Mouse (Mus musculus) CH12.LX (cell line): Measurements from ENCODE around the gene Slc35d3. TPM values are rescaled to one million over a fixed set of nuclear protein-coding genes. Genes with fewer than 3 reads are reported as not detected.

Experiments
- DNase-seq: peaks from one replicate; pipeline ENCODE4 v3.0.0-alpha.2; 2013; ENCODE audit errors: extremely low read depth
- H3K27ac ChIP-seq: 2 replicates; pipeline ENCODE4 v1.5.1; 2012; ENCODE audit warnings: low read depth, mild to moderate bottlenecking, control low read depth, moderate library complexity; ENCODE audit not compliant: insufficient read depth
- H3K27me3 ChIP-seq: replicated peaks from 2 replicates; pipeline ENCODE3; 2012; ENCODE audit warnings: inconsistent platforms
- H3K36me3 ChIP-seq, 2 experiments: replicated peaks in 1 of 2; 2 replicates each; pipeline versions ENCODE3 to v1.6.1; 2012; ENCODE audit warnings: inconsistent platforms in 1 of 2, low read length in 1 of 2, mild to moderate bottlenecking in 1 of 2, mixed read lengths in 1 of 2, moderate library complexity in 1 of 2; ENCODE audit not compliant: control insufficient read depth in 1 of 2, insufficient read depth in 1 of 2
- H3K4me1 ChIP-seq, 2 experiments: 2 replicates each; pipeline ENCODE4 v1.6.1; 2012; ENCODE audit warnings: inconsistent platforms in 1 of 2, moderate library complexity in 1 of 2; ENCODE audit not compliant: insufficient read depth in 2 of 2, control insufficient read depth in 1 of 2
- H3K4me2 ChIP-seq: 2 replicates; pipeline ENCODE4 v1.6.1; 2012; ENCODE audit warnings: low read depth, mild to moderate bottlenecking, control low read depth; ENCODE audit not compliant: poor library complexity, insufficient read depth, severe bottlenecking
- H3K4me3 ChIP-seq, 3 experiments: fragments of 150-350 bp in 1 of 3; sonication (generic) in 1 of 3; replicated peaks in 1 of 3; 2 replicates each; pipeline versions ENCODE3 to v1.5.1; 2011 to 2012; ENCODE audit warnings: low read depth in 2 of 3, low read length in 2 of 3, mild to moderate bottlenecking in 2 of 3, moderate library complexity in 2 of 3, control low read depth in 1 of 3, improper control_type of control experiment in 1 of 3, inconsistent platforms in 1 of 3, mixed read lengths in 1 of 3; ENCODE audit not compliant: poor library complexity in 1 of 3
- H3K79me2 ChIP-seq: replicated peaks from 2 replicates; pipeline ENCODE4 v1.6.1; 2012; ENCODE audit warnings: mild to moderate bottlenecking, moderate library complexity; ENCODE audit not compliant: control insufficient read depth, poor library complexity, insufficient read depth, severe bottlenecking; ENCODE audit errors: extremely low read depth
- H3K9ac ChIP-seq: 2 replicates; pipeline ENCODE4 v1.6.1; 2012; ENCODE audit warnings: low read depth, mild to moderate bottlenecking, control low read depth, moderate library complexity; ENCODE audit not compliant: insufficient read depth
- H3K9me3 ChIP-seq: replicated peaks from 2 replicates; pipeline ENCODE3; 2012; ENCODE audit warnings: low read length, inconsistent platforms, mixed read lengths
- CHD2 ChIP-seq: IDR thresholded peaks from 2 replicates; pipeline ENCODE4 v1.6.1; 2011; ENCODE audit warnings: low read length, improper control_type of control experiment
- CTCF ChIP-seq, 2 experiments: IDR thresholded peaks in 1 of 2; conservative IDR thresholded peaks in 1 of 2; 2 replicates each; pipeline ENCODE4 v1.5.1; 2011 to 2012; ENCODE audit warnings: low read depth in 2 of 2, low read length in 2 of 2, improper control_type of control experiment in 1 of 2, inconsistent platforms in 1 of 2, mild to moderate bottlenecking in 1 of 2, moderate library complexity in 1 of 2
- E2F4 ChIP-seq: IDR thresholded peaks from 2 replicates; pipeline ENCODE4 v1.6.1; 2011; ENCODE audit warnings: low read depth, low read length, improper control_type of control experiment; ENCODE audit not compliant: insufficient replicate concordance
- ETS1 ChIP-seq: conservative IDR thresholded peaks from 2 replicates; pipeline ENCODE4 v1.6.1; 2012; ENCODE audit warnings: low read depth, mild to moderate bottlenecking, inconsistent platforms, low read length, improper control_type of control experiment, moderate library complexity
- GABPA ChIP-seq: IDR thresholded peaks from 2 replicates; pipeline ENCODE4 v1.6.1; 2012; ENCODE audit warnings: low read depth, low read length, improper control_type of control experiment, inconsistent platforms; ENCODE audit not compliant: insufficient replicate concordance
- HCFC1 ChIP-seq: IDR thresholded peaks from 2 replicates; pipeline ENCODE4 v1.6.1; 2012; ENCODE audit warnings: low read depth, mild to moderate bottlenecking, inconsistent platforms, low read length, improper control_type of control experiment
- IRF4 ChIP-seq: IDR thresholded peaks from 2 replicates; pipeline ENCODE4 v1.6.1; 2014; ENCODE audit warnings: low read depth, mild to moderate bottlenecking, inconsistent platforms, low read length, improper control_type of control experiment
- JUND ChIP-seq: conservative IDR thresholded peaks from 2 replicates; pipeline ENCODE4 v1.6.1; 2011; ENCODE audit warnings: low read depth, low read length, improper control_type of control experiment
- KAT2A ChIP-seq: IDR thresholded peaks from 2 replicates; pipeline ENCODE4 v1.6.1; 2012; ENCODE audit warnings: low read length, improper control_type of control experiment, inconsistent platforms; ENCODE audit not compliant: insufficient replicate concordance
- MAX ChIP-seq: IDR thresholded peaks from 2 replicates; pipeline ENCODE4 v1.6.1; 2011; ENCODE audit warnings: low read length, improper control_type of control experiment
- MAZ ChIP-seq: IDR thresholded peaks from 2 replicates; pipeline ENCODE4 v1.6.1; 2012; ENCODE audit warnings: low read depth, mild to moderate bottlenecking, inconsistent platforms, low read length, improper control_type of control experiment, moderate library complexity
- MEF2A ChIP-seq: IDR thresholded peaks from 2 replicates; pipeline ENCODE4 v1.6.1; 2014; ENCODE audit warnings: low read depth, mild to moderate bottlenecking, inconsistent platforms, low read length, improper control_type of control experiment, borderline replicate concordance
- MYC ChIP-seq: IDR thresholded peaks from 2 replicates; pipeline ENCODE4 v1.6.1; 2011; ENCODE audit warnings: low read depth, mild to moderate bottlenecking, improper control_type of control experiment, low read length
- NRF1 ChIP-seq: IDR thresholded peaks from 2 replicates; pipeline ENCODE4 v1.6.1; 2014; ENCODE audit warnings: low read depth, mild to moderate bottlenecking, inconsistent platforms, low read length, improper control_type of control experiment, moderate library complexity
- POLR2A ChIP-seq: IDR thresholded peaks from 2 replicates; pipeline ENCODE4 v1.6.1; 2011; ENCODE audit warnings: low read depth, mild to moderate bottlenecking, improper control_type of control experiment, low read length
- POLR2AphosphoS2 ChIP-seq: IDR thresholded peaks from 2 replicates; pipeline ENCODE4 v1.6.1; 2011; ENCODE audit warnings: low read depth, low read length, improper control_type of control experiment
- RAD21 ChIP-seq: IDR thresholded peaks from 2 replicates; pipeline ENCODE4 v1.6.1; 2011; ENCODE audit warnings: low read depth, mild to moderate bottlenecking, low read length, improper control_type of control experiment, moderate library complexity
- RCOR1 ChIP-seq: conservative IDR thresholded peaks from 2 replicates; pipeline ENCODE4 v1.6.1; 2012; ENCODE audit warnings: low read depth, mild to moderate bottlenecking, inconsistent platforms, low read length, improper control_type of control experiment
- SIN3A ChIP-seq: IDR thresholded peaks from 2 replicates; pipeline ENCODE4 v1.6.1; 2012; ENCODE audit warnings: low read length, improper control_type of control experiment, inconsistent platforms
- SMC3 ChIP-seq: IDR thresholded peaks from 2 replicates; pipeline ENCODE4 v1.6.1; 2011; ENCODE audit warnings: low read depth, low read length, improper control_type of control experiment
- TBP ChIP-seq: conservative IDR thresholded peaks from 2 replicates; pipeline ENCODE4 v1.6.1; 2011; ENCODE audit warnings: low read depth, low read length, improper control_type of control experiment
- TCF12 ChIP-seq: IDR thresholded peaks from 2 replicates; pipeline ENCODE4 v1.6.1; 2014; ENCODE audit warnings: low read depth, mild to moderate bottlenecking, inconsistent platforms, low read length, improper control_type of control experiment
- UBTF ChIP-seq: IDR thresholded peaks from 2 replicates; pipeline ENCODE4 v1.6.1; 2012; ENCODE audit warnings: low read depth, mild to moderate bottlenecking, inconsistent platforms, low read length, improper control_type of control experiment, moderate library complexity
- USF1 ChIP-seq: IDR thresholded peaks from 2 replicates; pipeline ENCODE4 v1.6.1; 2014; ENCODE audit warnings: low read depth, mild to moderate bottlenecking, inconsistent platforms, low read length, improper control_type of control experiment
- ZKSCAN1 ChIP-seq: IDR thresholded peaks from 2 replicates; pipeline ENCODE4 v1.6.1; 2012; ENCODE audit warnings: low read depth, inconsistent platforms, low read length, improper control_type of control experiment, borderline replicate concordance
- dilution Hi-C: fragments of 300-500 bp; cut with MboI; formaldehyde crosslinking; loops from 2 replicates; pipeline ENCODE4 v1.14.3; 2020; ENCODE audit warnings: low sequenced_read_pairs; ENCODE audit not compliant: extremely low pct_unique_long_range_greater_than_20kb, extremely low pct_ligation_motif_present
- in situ Hi-C: fragments of 300-500 bp; cut with MboI; formaldehyde crosslinking; loops from 3 replicates; pipeline ENCODE4 v1.14.3; 2019; ENCODE audit warnings: low sequenced_read_pairs, low pct_ligation_motif_present, low pct_unique_long_range_greater_than_20kb, mixed read lengths
- polyA plus RNA-seq: library from polyadenylated mRNA; unstranded; fragments of >175 nt; gene quantifications from 2 replicates; pipeline ENCODE4 v1.2.1, GENCODE M21; 2012; ENCODE audit warnings: low read depth; ENCODE audit not compliant: insufficient read length
- total RNA-seq, 2 experiments: library from RNA; depleted of rRNA; stranded (reverse); fragments of 300-350 nt in 1 of 2; fragments of >200 nt in 1 of 2; gene quantifications; 2 replicates each; pipeline ENCODE4 v1.2.3; 2012 to 2014

Slc35d3 gene
- total and polyA plus RNA-seq, 3 experiments = 0.40 to 0.93 (median 0.52) TPM

DNA sequence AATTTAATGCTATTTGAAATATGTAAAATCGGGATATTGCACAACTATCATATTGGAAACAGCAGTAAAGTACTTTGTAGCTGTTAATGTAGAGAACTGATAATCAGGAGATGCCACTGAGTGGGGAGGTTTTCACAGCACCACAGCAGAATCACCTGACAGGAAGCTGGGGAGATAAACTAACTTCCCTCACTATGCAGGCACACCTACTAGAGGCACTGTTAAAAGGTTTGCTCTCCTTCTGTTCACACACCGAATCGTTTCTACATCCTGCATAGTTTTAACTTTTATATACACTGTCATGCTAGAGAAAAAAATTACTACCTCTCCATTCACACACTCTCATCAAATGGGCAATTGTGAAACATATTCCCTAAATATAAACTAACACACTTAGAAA lies 35.0 kb upstream of the Slc35d3 start:
- DNase-seq = no peak
- no peak overlapping the region for H3K9ac ChIP-seq
- TF ChIP-seq ETS1 (no peak), POLR2AphosphoS2 (no peak), USF1 (no peak), JUND (no peak), TCF12 (no peak), MYC (no peak), RAD21 (no peak), RCOR1 (no peak), POLR2A (no peak)
- TF ChIP-seq, all 38 proteins: peak for 0
- Histone ChIP-seq H3K4me2 (no peak overlapping the region), H3K4me3 (no peak overlapping the region), H3K79me2 (no peaks in the 10 kb centered on the region), H3K27ac (no peak overlapping the region), H3K4me1 (peaks cover 8 to 40% of the 10 kb centered on the region in 2 experiments), H3K27me3 (no peaks in the 10 kb centered on the region), H3K9me3 (no peaks in the 10 kb centered on the region), H3K36me3 (peaks cover 7 to 49% of the 10 kb centered on the region in 2 experiments)
- in situ Hi-C loops = no loop called here
- dilution Hi-C loops = no loop called here

DNA sequence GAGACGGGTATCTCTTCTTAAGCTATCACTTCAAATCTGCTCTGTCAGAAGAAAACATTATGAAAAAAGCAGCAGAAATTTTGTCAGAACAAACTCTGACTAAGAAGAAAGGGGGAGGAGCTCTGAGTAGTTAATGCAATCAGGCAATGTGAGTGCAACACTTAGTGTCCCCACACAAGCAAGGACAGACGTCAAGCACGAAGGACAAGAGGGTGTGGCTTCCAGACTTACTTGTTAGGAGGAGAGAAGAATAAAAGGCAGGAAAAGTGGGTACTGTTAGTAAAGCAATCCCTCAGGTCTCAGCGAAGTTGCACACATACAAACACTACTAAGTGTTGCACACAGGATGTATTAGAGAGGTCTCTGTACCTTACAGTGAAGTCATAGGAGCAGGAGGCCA lies 33.1 kb upstream of the Slc35d3 start:
- dilution Hi-C loops = no loop called here
- no peak for DNase-seq

DNA sequence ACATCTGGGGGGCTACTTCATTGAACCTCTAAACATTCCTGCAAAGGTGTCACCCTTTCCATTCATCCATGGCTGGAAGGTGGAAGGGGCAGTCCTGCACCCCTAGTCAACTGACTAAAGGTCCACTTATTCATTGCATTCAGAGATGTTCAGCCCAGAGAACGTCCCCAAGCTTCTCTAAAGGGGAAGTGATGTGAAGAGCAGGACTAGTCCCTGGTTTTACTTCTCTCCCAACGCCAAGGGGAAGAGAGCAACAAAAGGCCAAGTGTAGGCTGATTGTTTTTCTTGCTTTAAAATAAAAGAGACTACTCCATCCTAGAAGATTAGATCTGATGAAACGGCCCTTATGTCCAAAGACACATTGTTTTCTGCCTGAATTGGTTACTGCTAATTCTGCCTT lies 29.2 kb upstream of the Slc35d3 start:
- Histone ChIP-seq H3K79me2 (no peaks in the 10 kb centered on the region), H3K9ac (no peak overlapping the region), H3K36me3 (peaks cover 7 to 42% of the 10 kb centered on the region in 2 experiments), H3K27me3 (no peaks in the 10 kb centered on the region), H3K27ac (no peak overlapping the region), H3K4me2 (no peak overlapping the region), H3K9me3 (no peaks in the 10 kb centered on the region), H3K4me1 (peaks cover 0 to 28% of the 10 kb centered on the region in 2 experiments; a peak in 2 of 4 replicates), H3K4me3 (no peak overlapping the region)
- peak; percentile 31 for DNase-seq
- in situ Hi-C loops = no loop called here
- dilution Hi-C loops = no loop called here
- TF ChIP-seq KAT2A (no peak), MAX (no peak), USF1 (no peak), HCFC1 (no peak), SIN3A (no peak), IRF4 (no peak), CHD2 (no peak), GABPA (no peak), UBTF (no peak), E2F4 (no peak), NRF1 (no peak), CTCF (conservative IDR thresholded peaks at IDR 0.05 in 1 of 2, IDR thresholded peaks at IDR 0.05 in 1 of 2; ENCODE audit: low read depth in 2 of 2, low read length in 2 of 2) (no peak)

More for the DNA sequence above, 33.1 kb upstream of the Slc35d3 start:
- Histone ChIP-seq H3K79me2 (no peaks in the 10 kb centered on the region), H3K9ac (no peak overlapping the region), H3K4me2 (no peak overlapping the region), H3K9me3 (no peaks in the 10 kb centered on the region), H3K27ac (no peak overlapping the region), H3K4me1 (peaks cover 0 to 32% of the 10 kb centered on the region in 2 experiments; a peak in 2 of 4 replicates), H3K4me3 (no peak overlapping the region), H3K36me3 (peaks cover 7 to 47% of the 10 kb centered on the region in 2 experiments), H3K27me3 (no peaks in the 10 kb centered on the region)
- in situ Hi-C loops = no loop called here
- TF ChIP-seq SMC3 (no peak), ZKSCAN1 (no peak), SIN3A (no peak), TCF12 (no peak), MEF2A (no peak), ETS1 (no peak), GABPA (no peak), CTCF (conservative IDR thresholded peaks at IDR 0.05 in 1 of 2, IDR thresholded peaks at IDR 0.05 in 1 of 2; ENCODE audit: low read depth in 2 of 2, low read length in 2 of 2) (no peak), USF1 (no peak), TBP (no peak), MAZ (no peak)
